Mouse (Mus musculus): ENCODE measurements around the gene Spata31d1a.

DNA sequence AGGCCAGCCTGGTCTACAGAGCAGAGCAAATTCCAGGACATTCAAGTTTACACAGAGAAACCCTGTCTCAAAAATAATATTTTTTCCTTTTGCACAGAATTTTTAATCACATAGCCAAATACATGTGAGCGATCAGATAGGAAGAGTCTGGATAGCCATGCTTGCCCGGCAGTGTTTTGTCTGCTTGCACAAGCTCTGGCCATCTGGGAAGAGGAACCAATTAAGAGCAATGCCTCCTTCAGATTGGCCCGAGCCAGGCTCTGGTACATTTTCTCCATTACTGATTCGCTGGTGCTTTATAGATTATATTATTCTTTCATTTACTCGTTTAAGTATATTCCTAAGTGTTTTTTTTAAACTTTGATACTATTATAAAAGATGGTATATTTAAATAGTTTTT lies 42.4 kb downstream of the Spata31d1a start:
- no peak for TF ChIP-seq ZNF384 (IDR thresholded peaks at IDR 0.05; ENCODE audit: low read depth, low read length)
- TF ChIP-seq HCFC1 (IDR thresholded peaks at IDR 0.05; ENCODE audit: borderline replicate concordance, insufficient read depth, low read length) = no peak
- no peak for TF ChIP-seq MAFK (IDR thresholded peaks at IDR 0.05; ENCODE audit: insufficient read depth, low read depth, low read length)
- TF ChIP-seq CHD2 (IDR thresholded peaks at IDR 0.05; ENCODE audit: low read depth, low read length) = no peak

All from ES-E14 (cell line).